Mouse (Mus musculus) limb, embryonic 11.5 days (tissue): ENCODE measurements around the gene Tert. TPM values are rescaled to one million over a fixed set of nuclear protein-coding genes. Genes with fewer than 3 reads are reported as not detected.

ENCODE experiments used
- ATAC-seq: fragments of 200-750 bp; cut with Nextera tagmentation; 2 replicates; pipeline ENCODE4 v1.8.0; 2017; ENCODE audit warnings: low read depth; ENCODE audit not compliant: insufficient number of reproducible peaks, low FRiP score, low TSS enrichment
- DNase-seq: peaks from one replicate; pipeline ENCODE4 v3.0.0-alpha.2; 2015; ENCODE audit warnings: low spot score
- H3K27ac ChIP-seq: fragments of 300-500 bp; sonication (generic); replicated peaks from 2 replicates; pipeline ENCODE4 v1.5.1; 2014; ENCODE audit warnings: low read depth, mild to moderate bottlenecking, low read length
- H3K27me3 ChIP-seq: fragments of 300-500 bp; sonication (generic); 2 replicates; pipeline ENCODE4 v1.6.1; 2014; ENCODE audit warnings: mild to moderate bottlenecking, low read length, mixed read lengths; ENCODE audit not compliant: control insufficient read depth, insufficient read depth
- H3K36me3 ChIP-seq: fragments of 300-500 bp; sonication (generic); 2 replicates; pipeline ENCODE4 v1.6.1; 2014; ENCODE audit warnings: mild to moderate bottlenecking, low read length, moderate library complexity, mixed read lengths; ENCODE audit not compliant: control insufficient read depth, insufficient read depth
- H3K4me1 ChIP-seq: fragments of 300-500 bp; sonication (generic); 2 replicates; pipeline ENCODE4 v1.6.1; 2014; ENCODE audit warnings: low read length, mixed read lengths; ENCODE audit not compliant: control insufficient read depth, insufficient read depth
- H3K4me2 ChIP-seq: fragments of 300-500 bp; sonication (generic); 2 replicates; pipeline ENCODE4 v1.6.1; 2014; ENCODE audit warnings: low read depth, mild to moderate bottlenecking, moderate library complexity; ENCODE audit not compliant: severe bottlenecking
- H3K4me3 ChIP-seq: fragments of 300-500 bp; sonication (generic); 2 replicates; pipeline ENCODE4 v1.5.1; 2014; ENCODE audit warnings: low read depth, low read length
- H3K9ac ChIP-seq: fragments of 300-500 bp; sonication (generic); 2 replicates; pipeline ENCODE4 v1.6.1; 2014; ENCODE audit warnings: mild to moderate bottlenecking, low read length
- H3K9me3 ChIP-seq: fragments of 300-500 bp; sonication (generic); 2 replicates; pipeline ENCODE4 v1.6.1; 2016; ENCODE audit warnings: low read length; ENCODE audit not compliant: control insufficient read depth
- WGBS: fragments of 180-500 bp; shearing (Covaris S2); extraction: QIAGEN DNeasy Blood & Tissue Kit; methylation state at CpG from one replicate; pipeline ENCODE4 v1.1.7; 2014; 5-methylcytosine and 5-hydroxymethylcytosine counted together
- polyA plus RNA-seq: library from polyadenylated mRNA; unstranded; fragments of >200 nt; fragmentation: Nextera tagmentation; extraction: Ambion mirVana; gene quantifications from 2 replicates; pipeline ENCODE4 v1.2.1, GENCODE M21; 2014

The Tert gene
- polyA plus RNA-seq, 1 experiment from 2014 or later: 9.4 TPM

DNA sequence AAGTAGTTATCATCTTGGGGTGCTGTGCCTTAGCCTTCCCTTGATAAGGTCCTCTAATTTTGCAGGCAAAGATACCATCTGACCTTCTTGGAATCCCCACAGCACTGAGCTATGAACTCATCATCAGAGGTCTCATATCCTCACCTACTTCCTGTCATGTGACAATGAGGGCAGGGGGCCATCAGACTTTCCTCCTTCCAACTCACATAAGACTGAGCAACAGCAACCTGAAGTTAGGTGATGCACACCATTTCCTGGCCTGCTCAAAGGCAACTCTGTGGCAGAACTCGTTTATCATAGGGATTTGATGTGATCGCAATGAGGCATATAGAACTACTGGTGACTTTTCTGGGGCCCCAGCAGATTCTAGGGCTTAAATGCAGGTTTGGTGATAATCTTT lies 55.5 kb downstream of the Tert start:
- Histone ChIP-seq H3K27me3 (no peaks in the 10 kb centered on the region), H3K4me1 (no peaks in the 10 kb centered on the region), H3K27ac (no peak overlapping the region), H3K4me3 (no peak overlapping the region), H3K9ac (no peak overlapping the region), H3K9me3 (no peaks in the 10 kb centered on the region), H3K4me2 (no peak overlapping the region), H3K36me3 (no peaks in the 10 kb centered on the region)
- WGBS: 93% methylated on average over 2 of the region's 2 CpGs
- no peak for ATAC-seq
- no peak for DNase-seq

DNA sequence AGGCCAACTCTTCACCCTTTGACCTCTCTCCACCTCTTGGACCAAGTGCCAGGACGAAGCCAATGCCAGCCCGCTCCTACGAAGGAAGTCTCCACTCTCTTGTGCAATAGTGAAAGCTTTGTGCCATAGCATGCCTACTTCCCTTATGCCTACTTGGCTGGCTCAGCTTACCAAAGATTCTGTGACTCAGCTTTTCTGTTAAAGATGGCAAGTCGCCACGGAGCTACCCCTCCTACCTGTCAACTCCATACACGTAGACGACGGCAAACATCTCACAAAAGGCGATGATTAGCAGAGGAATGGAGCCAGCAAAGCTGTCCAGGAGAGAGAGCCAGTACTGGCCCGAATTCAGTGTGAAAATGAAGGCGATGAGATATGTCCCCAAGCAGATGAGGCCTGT lies 57.0 kb downstream of the Tert start:
- ATAC-seq: no peak
- H3K4me3 ChIP-seq: no peak overlapping the region
- WGBS: 91% methylated on average over 11 of the region's 11 CpGs

DNA sequence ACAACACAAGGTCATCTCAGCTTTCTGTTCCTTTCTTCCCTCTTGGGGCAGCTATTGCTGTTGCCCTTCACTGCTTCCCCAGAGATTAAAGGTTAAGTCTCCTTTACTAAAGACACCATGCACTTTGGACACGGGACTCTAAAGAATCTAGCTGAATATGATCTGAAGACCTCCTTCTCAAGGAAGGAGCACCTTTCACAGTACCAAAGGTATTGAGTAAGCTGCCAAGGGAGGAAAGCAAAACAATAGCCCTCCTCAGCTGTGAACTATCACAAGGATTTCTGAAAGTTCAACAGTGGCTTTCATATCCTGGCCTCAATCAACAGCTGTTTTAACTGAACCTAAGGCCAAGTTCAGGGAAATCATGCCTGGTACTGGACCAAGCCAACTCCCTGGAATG lies 57.7 kb downstream of the Tert start:
- Histone ChIP-seq H3K9ac (no peak overlapping the region), H3K36me3 (no peaks in the 10 kb centered on the region), H3K9me3 (no peaks in the 10 kb centered on the region), H3K4me1 (no peaks in the 10 kb centered on the region), H3K4me3 (no peak overlapping the region), H3K27ac (no peak overlapping the region), H3K27me3 (no peaks in the 10 kb centered on the region), H3K4me2 (no peak overlapping the region)
- ATAC-seq: no peak
- WGBS: 79% methylated on average over 1 of the region's 1 CpGs
- no peak for DNase-seq

More for the DNA sequence above, 57.0 kb downstream of the Tert start:
- no peak overlapping the region for H3K27ac ChIP-seq
- no peak for DNase-seq
- H3K36me3 ChIP-seq: no peaks in the 10 kb centered on the region
- H3K9me3 ChIP-seq: no peaks in the 10 kb centered on the region
- H3K27me3 ChIP-seq: no peaks in the 10 kb centered on the region
- no peak overlapping the region for H3K4me2 ChIP-seq
- no peak overlapping the region for H3K9ac ChIP-seq
- no peaks in the 10 kb centered on the region for H3K4me1 ChIP-seq

DNA sequence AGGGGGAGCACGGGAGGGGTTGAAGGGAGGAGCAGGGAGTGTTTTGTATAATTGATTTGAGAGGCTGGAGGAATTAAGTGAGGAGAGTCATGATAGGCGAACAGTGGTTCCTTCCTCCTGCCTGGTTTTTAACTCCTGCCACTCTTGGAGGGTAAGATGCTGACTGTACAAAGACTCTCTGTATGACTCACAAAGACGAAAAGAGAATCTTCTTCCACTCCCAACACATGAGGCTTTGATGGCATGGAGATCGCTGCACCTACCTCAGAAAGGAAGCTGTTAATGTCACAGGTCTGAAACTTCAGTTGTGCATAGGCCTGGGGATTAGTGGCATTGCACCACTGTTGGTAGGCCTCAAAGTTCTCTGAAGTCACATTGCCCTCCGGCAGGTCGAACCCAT lies 58.8 kb downstream of the Tert start:
- no peak for DNase-seq
- H3K4me1 ChIP-seq: no peaks in the 10 kb centered on the region
- H3K27ac ChIP-seq: no peak overlapping the region
- H3K9ac ChIP-seq: no peak overlapping the region
- WGBS: 86% methylated on average over 6 of the region's 6 CpGs
- H3K27me3 ChIP-seq: no peaks in the 10 kb centered on the region
- H3K36me3 ChIP-seq: no peaks in the 10 kb centered on the region
- H3K4me3 ChIP-seq: no peak overlapping the region
- H3K4me2 ChIP-seq: no peak overlapping the region
- H3K9me3 ChIP-seq: no peaks in the 10 kb centered on the region
- ATAC-seq: no peak

DNA sequence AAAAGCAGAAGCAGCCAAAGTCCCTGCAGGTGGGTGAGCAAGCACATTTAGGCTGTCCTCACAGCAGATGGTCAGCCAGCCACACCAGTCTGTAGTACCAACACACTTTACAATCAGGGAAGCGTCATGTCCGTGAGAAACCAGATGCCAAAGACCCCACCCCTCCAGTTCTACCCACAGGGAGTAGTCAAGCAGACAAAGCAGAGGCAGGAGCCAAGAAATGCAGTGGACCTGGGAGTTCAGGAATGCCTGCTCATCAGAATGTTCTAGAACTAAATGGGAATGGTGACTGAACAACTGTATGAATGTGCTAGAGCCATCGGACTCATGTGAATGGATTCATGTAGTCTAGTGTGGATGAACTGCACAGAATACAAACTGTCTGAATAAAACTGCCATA lies 60.9 kb downstream of the Tert start:
- no peaks in the 10 kb centered on the region for H3K4me1 ChIP-seq
- H3K36me3 ChIP-seq: no peaks in the 10 kb centered on the region
- H3K4me2 ChIP-seq: no peak overlapping the region
- ATAC-seq (no peak), DNase-seq (no peak)
- no peaks in the 10 kb centered on the region for H3K9me3 ChIP-seq
- 58% methylated on average over 3 of the region's 3 CpGs for WGBS
- H3K9ac ChIP-seq: no peak overlapping the region
- H3K4me3 ChIP-seq: no peak overlapping the region
- no peaks in the 10 kb centered on the region for H3K27me3 ChIP-seq
- H3K27ac ChIP-seq: no peak overlapping the region

DNA sequence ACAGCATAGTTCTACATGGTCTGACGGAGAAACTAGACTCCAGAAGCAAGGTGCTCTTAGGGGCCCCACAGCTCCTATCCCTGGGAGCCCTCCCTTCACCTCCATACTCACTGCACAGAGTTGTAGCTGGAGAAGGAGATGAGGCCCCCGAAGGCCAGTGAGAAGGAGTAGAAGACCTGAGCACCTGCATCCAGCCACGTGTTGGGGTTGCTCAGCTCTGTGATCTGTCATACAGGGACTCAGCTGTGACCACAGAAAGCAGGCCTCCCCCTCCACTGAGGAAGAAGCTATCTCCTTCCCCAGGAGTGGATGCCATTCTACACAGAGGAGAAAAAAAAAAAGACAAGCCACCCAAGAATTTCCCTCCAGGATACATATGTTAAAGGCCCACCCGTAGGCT lies 62.2 kb downstream of the Tert start:
- H3K4me3 ChIP-seq: no peak overlapping the region
- DNase-seq (no peak), ATAC-seq (no peak)
- H3K4me1 ChIP-seq: no peaks in the 10 kb centered on the region
- no peaks in the 10 kb centered on the region for H3K27me3 ChIP-seq
- H3K9me3 ChIP-seq: no peaks in the 10 kb centered on the region
- H3K9ac ChIP-seq: no peak overlapping the region
- H3K4me2 ChIP-seq: no peak overlapping the region
- H3K36me3 ChIP-seq: no peaks in the 10 kb centered on the region
- no peak overlapping the region for H3K27ac ChIP-seq
- WGBS: 83% methylated on average over 4 of the region's 4 CpGs

DNA sequence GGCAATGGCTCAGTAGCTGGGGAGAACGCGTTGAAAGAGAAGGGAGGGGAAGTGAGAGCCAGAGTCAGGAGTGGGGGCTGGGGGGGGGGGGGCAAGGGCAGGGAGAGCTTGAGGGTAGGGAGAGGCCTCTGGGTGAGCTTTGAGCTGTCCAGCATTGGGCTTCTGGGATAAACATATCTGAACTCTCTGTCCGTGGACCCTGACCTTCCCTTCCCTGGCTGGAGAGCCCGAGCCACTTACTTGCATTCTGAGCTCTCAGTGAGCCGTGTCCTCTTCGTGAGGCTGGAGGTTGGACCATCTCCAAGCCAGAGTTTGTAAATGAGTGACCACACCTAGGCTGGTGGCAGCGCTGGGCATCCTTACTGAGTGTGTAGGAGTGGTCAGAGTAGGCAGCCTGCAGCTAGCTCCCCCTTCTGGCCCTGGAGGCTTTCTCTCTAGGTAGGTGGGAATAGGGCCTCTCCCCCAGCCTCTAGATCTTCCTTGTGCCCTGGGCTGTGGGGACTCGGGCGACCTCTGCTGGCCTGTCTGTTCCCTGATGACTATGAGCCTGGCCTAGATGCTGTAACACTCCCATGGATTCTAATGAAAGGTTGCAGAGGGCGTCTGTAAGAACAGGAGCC lies 65.6 kb downstream of the Tert start:
- H3K36me3 ChIP-seq: no peaks in the 10 kb centered on the region
- H3K27ac ChIP-seq: no peak overlapping the region
- H3K4me1 ChIP-seq: no peaks in the 10 kb centered on the region
- peak; percentile 65 for ATAC-seq
- WGBS: 37% methylated on average over 10 of the region's 10 CpGs
- H3K4me3 ChIP-seq: no peak overlapping the region
- peak; percentile 82 for DNase-seq
- H3K27me3 ChIP-seq: no peaks in the 10 kb centered on the region
- no peak overlapping the region for H3K9ac ChIP-seq
- no peak overlapping the region for H3K4me2 ChIP-seq
- no peaks in the 10 kb centered on the region for H3K9me3 ChIP-seq

DNA sequence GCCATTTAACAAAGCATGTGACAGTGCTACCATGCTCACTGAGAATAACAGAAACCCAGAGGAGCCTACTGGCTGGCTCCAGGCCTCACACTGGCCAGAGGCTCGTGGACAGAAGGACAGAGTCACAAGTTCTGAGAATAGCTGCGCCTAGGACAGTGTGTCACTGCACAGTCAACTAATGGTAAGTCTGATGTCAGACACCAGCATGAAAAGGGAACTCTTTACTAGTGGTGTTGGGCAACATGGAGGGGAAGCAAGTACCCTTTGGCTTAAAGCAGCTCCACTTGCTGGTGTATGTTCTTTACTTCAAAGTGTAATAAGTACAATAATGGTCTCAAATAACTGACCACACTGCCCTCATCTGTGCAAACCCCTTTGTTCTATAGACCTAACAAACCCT lies 66.6 kb downstream of the Tert start:
- 73% methylated on average over 2 of the region's 2 CpGs for WGBS
- no peak overlapping the region for H3K9ac ChIP-seq
- no peaks in the 10 kb centered on the region for H3K4me1 ChIP-seq
- no peaks in the 10 kb centered on the region for H3K9me3 ChIP-seq
- ATAC-seq: no peak
- H3K27me3 ChIP-seq: no peaks in the 10 kb centered on the region
- H3K27ac ChIP-seq: no peak overlapping the region
- no peak overlapping the region for H3K4me3 ChIP-seq
- H3K4me2 ChIP-seq: no peak overlapping the region
- H3K36me3 ChIP-seq: no peaks in the 10 kb centered on the region
- DNase-seq: no peak

DNA sequence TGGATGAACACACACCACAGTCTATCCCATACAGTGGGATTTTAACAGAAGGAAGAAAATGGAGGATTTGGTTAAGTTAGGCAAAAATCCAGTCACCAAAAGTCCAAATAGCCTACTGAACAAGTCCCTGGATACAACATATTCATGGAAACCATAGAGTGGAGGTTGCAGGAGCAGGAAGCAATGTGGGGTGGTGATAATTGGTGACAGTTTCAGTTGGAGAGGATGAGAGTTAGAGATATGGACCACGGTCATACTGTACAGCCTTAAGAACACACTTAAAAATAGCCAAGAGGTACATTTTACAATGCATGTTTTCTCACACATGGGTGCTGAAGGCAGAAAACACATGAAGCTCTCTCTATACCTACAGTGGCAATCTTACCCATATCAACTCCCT lies 68.3 kb downstream of the Tert start:
- ATAC-seq: no peak
- Histone ChIP-seq H3K27ac (no peak overlapping the region), H3K4me3 (no peak overlapping the region), H3K9ac (no peak overlapping the region), H3K4me2 (no peak overlapping the region), H3K27me3 (no peaks in the 10 kb centered on the region), H3K4me1 (no peaks in the 10 kb centered on the region), H3K36me3 (no peaks in the 10 kb centered on the region), H3K9me3 (no peaks in the 10 kb centered on the region)
- DNase-seq: no peak
- 79% methylated on average over 1 of the region's 1 CpGs for WGBS
